Mouse (Mus musculus): ENCODE measurements at regions not wholly inside any gene's neighbourhood (a gene's known extent, or its start where the extent isn't known, plus 50 kb on each side); places are given as distances from the start of the nearest gene placed in this dataset.
"Not testable (repeated sequence)": the region's sequence is repeated elsewhere in the genome, so short reads cannot be mapped to it uniquely, and the experiment has no call there.

DNA sequence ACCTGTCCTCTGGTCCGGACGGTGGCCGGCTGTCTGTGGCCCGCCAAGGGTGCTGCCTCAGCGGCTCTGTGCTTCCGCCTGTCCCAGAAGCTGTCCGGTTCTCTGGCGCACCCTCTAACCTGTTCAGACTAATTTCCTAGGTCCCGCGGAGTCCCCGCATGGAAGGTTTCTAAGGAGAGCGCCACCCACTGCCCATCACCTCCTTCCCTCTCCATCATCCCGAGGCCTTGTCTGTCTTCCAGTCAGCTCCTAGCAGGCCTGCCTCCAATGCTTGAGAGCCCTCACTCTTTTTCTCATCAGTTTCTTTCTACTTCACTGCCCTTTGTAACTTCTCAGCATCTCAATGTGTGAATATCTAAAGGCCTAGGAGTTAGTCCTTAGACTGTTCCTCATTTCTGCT lies 86.4 kb upstream of the Zfp746 start:
- not testable (repeated sequence) for DNase-seq (ENCODE audit: low spot score)

GRCm38 (mm10) chr6:48136851-48137250 lies 50.5 kb upstream of the Zfp746 start:
- no peak for DNase-seq (ENCODE audit: low spot score)
